Mouse (Mus musculus) left cerebral cortex, adult 9 months (tissue): ENCODE data around the gene Omt2a.
"Not testable (repeated sequence)": the region's sequence is repeated elsewhere in the genome, so short reads cannot be mapped to it uniquely, and the experiment has no call there.

Source experiments
- DNase-seq, 2 experiments: peaks; one replicate each; pipeline ENCODE4 v3.0.0; 2022; ENCODE audit warnings: low spot score in 2 of 2

Omt2a gene

DNA sequence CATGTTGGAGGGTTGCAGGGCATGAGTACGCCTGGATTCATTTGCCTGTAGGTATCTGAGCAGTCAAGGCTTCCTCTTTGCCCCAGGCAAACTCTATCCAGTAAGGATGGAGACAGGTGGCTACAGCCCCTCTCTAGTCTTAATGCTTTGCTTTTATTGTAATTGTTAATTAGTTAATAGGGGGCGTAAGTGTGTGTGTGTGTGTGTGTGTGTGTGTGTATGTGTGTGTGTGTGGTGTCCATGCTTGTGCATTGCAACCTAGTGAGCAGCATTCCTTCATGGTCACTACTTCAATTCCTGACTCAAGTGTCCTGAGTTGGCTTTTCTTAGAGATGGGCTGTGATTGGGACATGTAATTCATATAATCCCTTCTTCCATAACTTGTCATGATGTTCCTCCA, at the start of gene Omt2a:
Omt2a (minus strand) TSS at position 101 of the 400 bp plus-strand sequence.
- DNase-seq: no peak

GRCm38 (mm10) chr9:78363374-78363773, 48.8 kb upstream of the Omt2a start:
- DNase-seq: no peak

DNA sequence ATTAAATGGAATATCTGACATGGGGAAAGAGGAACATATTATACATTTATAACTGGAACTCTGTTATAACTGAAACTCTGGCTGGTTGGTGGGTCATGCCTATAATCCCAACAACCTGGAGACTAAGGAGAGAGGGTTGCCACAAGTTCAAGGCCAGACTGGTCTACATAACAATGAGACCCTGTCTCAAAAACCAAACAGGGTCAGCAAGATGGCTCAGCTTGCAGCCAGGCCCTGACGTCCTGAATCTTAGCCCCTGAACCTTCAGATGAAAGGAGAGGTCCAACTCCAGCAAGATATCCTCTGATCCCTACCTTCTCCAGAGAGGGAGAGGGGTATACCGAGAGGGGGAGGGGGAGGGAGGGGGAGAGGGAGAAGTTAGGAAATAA, 45.9 kb upstream of the Omt2a start:
- no peak for DNase-seq

GRCm38 (mm10) chr9:78359750-78360483, 45.3 kb upstream of the Omt2a start:
- no peak for DNase-seq

DNA sequence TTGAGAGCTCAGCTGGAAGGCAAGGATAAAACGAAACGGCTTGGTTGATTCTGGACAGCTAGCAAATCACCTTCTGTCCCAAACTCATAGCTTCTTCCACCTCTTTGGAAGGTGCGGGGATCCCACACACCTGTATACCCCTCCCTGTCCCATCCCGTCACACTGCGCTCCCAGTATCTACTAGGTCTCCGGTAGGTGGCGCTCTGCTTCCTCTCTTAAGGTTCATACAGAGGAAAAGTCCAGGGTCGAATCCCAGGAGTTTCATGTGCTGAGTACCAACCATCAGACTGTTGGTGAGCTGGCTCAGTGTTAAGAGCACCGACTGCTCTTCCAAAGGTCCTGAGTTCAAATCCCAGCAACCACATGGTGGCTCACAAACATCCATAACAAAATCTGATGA, 43.5 kb upstream of the Omt2a start:
- peak in 1 of 2 experiments; percentile 20 for DNase-seq

DNA sequence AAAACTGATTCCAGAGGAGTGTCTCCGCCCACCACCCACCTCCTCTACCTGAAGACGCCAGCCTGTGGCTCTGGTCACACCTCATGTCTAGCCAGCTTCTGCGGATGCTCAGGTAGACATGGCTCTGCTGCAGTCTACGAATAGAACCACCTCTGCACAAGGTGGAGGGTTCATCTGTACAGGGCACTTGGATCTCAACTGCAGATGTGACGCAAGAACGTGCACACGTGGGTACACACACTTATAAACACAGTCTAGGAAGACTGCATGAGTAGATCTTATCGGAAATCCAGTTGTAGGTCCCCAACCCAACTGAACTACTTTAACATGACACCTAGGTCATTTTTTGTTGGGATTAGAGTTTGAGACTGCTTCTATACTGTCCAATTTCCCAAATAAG, 41.0 kb upstream of the Omt2a start, which contains the start of gene Gsta2:
Gsta2 (minus strand) TSS at position 178 of the 400 bp plus-strand sequence.
- no peak for DNase-seq

- no peak for DNase-seq
These were observed 40.3 kb upstream of the Omt2a start for GRCm38 (mm10) chr9:78354665-78355578.

- DNase-seq: no peak
These were observed 37.1 kb upstream of the Omt2a start for GRCm38 (mm10) chr9:78351504-78352220.

DNA sequence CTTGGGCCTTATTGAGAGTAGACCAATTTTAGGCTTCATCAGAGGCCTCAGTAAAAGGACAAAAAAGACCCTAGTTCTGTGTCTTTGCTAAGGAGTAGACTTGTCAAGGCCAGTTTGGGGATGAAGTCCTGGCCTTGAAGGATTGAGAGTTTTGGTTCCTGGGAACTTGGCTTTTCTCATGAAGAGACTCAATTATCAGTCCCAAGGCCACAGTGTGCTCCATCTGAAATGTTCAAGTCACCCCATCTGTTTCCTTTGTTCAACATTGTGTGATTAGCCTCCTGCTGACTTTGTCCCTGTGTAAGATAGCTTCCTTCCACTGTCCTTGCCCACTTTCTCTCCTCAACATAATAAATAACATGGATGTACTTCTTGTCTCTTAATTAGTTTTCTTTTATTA, 35.4 kb upstream of the Omt2a start:
- not testable (repeated sequence) for DNase-seq

DNA sequence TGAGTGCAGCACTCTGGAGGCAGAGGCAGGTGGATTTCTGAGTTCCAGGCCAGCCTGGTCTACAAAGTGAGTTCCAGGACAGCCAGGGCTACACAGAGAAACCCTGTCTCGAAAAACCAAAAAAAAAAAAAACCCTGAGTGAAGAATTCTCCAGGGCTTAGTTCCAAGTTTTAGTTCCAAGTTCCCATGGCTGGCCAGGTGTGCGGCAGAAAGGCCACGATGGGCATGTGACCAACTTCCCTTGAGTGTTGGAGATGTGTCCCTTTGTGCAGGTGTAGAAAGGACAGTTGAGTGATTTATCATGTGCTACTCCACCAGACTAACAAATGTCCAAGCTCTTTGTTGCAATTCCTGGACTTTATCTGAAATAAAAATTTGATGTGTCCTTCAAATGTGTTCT, 34.5 kb upstream of the Omt2a start:
- not testable (repeated sequence) for DNase-seq

DNA sequence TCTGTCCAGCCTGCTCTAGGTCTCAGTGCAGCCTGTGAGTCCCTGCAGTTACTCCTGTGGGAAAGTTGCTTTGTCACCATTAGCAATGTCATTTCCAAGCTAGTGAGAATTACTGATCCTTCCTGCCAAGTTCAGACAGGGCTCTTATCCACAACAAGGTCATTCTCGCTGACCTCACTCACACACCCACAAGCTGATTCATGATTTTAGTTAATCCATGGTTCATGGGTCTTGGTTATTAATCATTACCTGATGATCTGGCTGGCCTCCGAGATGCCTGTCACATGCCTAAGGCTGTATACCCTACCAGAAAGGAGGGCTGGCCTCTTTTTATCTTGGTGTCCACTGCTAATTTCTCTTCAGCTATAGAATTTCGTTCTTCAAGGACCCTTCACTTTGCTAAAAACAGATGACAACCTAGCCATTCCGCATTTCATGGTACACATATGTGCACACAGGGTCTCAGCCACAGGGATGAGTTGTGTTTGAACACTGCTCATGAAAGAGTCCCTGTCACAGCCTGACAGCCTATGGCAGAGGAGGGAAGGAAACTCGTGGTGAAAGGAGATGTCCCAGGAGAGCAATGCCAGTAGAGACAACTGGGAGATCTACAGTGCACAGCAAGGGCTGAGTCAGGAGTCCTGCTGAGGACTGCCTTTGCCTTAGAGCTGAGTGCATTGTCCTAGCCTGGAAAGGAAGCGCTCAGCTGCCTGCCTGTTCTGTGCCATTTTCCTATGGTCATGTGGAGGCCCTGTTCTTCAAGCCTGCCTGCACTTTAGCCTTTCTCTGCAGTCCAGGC, 33.8 kb upstream of the Omt2a start:
- not testable (repeated sequence) for DNase-seq

DNA sequence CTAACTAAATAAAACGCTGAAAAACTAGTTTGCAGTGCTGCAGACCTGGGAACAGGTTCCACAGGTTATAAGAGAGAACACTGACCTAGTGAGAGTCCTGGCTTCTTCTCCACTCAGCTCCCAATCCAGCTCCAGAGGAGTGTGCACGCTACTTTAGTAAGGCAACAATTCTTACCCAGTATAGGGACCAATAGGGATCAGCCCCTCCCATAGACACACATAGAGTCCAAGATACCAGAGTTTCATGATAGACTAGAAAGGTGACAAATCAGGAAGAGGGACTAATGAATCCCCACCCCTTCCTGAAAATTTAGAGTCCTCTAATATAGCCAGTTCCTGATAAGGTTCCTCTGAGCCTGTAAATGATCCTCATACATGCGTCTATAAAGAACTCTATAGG, 32.4 kb upstream of the Omt2a start:
- DNase-seq: no peak

GRCm38 (mm10) chr9:78345235-78345634, 30.6 kb upstream of the Omt2a start:
- DNase-seq: not testable (repeated sequence)

DNA sequence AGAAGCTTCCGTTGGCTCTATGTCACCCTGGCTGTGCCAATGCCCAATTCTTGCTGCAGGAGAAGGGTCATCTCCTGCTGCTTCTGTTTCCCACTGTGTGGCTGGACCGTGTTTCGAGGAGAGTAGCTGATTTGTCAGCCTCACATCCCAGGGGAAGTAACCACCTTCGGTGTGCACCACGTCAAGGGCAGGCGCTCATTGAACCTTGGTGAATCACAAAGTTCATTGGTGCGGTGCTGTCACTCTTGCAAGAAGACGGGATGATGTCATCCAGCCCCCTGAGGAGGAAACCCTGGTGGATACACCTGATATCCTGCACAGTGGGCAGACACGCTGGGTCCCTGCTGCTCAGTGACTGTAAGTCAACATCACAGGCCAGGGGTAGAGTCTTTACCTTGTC, 28.5 kb upstream of the Omt2a start:
- DNase-seq: not testable (repeated sequence)

DNA sequence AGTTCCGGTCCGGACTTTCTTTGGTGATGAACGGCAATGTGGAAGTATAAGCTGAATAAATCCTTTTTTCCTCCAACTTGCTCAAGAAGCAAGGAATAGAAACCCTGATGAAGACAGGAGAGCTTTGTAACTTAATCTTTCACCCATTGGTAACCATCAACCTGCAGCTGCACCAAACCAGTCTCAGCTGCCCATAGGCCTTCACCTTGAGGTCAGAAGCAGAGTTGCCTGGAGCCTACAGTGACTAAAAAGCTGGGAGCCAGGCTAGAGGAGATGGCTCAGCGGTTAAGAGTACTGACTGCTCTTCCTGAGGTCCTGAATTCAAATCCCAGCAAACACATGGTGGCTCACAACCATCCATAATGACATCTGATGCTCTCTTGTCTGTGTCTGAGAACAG, 27.9 kb upstream of the Omt2a start:
- DNase-seq: not testable (repeated sequence)

GRCm38 (mm10) chr9:78340324-78340723, 25.7 kb upstream of the Omt2a start:
- DNase-seq: peak in 1 of 2 experiments; percentile 1

- not testable (repeated sequence) for DNase-seq
These were observed 22.5 kb upstream of the Omt2a start for GRCm38 (mm10) chr9:78337050-78337449.

GRCm38 (mm10) chr9:78327289-78327688, 12.7 kb upstream of the Omt2a start, which contains the start of gene Omt2b:
TSS of gene Omt2b (plus strand) at chr9:78327589.
- DNase-seq: not testable (repeated sequence)

DNA sequence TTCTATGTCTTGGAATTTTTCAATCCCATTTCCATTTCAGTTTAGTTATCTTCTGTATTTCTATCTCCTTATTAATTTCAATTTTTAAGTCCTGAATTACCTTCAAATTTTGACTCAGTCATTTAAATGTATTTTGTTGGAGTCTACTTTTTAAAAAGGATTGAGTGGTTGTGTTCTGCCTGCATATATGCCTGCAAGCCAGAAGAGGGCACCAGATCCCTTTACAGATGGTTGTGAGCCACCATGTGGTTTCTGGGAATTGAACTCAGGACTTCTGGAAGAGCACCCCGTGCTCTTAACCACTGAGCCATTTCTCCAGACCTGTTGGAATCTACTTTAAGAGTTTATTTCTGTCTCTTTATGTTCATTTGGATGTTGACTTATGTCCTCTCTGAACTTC, 4.9 kb upstream of the Omt2a start:
- no peak for DNase-seq

DNA sequence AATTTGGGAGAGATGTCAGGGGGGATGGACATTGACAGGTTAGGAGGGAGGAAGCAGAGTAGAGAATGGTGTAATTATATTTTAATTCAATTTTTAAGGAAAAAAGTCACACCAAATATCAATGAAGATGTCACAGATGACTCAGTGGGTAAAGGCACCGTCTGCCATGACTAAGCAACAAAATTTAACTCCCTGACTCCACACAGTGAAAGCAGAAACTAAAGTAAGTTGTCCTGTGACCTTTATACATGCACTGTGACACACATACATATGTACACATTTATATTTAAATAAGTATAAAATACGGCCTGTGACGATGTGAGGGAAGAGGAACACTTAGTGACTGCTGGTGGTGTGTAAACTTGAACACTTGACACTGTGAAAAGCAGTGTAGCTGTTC, 6.5 kb downstream of the Omt2a start:
- not testable (repeated sequence) for DNase-seq

DNA sequence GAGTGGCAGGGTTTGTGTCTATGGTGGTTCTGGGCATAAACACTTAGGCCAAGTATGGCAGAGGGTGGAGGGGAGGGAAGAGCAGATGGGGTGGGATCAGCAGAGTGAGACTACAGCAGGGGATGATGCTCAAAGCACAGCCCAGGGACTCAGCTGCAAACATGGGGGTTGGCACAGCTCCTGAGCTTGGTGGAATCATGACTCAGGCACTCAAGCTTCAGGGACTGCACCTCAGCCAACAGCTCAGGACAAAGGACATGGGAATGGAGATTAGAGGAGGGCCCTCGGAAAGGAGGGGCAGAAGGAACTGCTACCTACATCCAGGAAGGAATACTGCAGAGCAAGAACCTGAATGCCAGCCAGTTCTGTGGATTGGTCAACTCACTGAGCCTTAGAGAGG, 15.5 kb downstream of the Omt2a start:
- not testable (repeated sequence) for DNase-seq
